Mouse (Mus musculus) limb, embryonic 14.5 days (tissue): Measurements from ENCODE around the gene Slc1a2. TPM values are rescaled to one million over a fixed set of nuclear protein-coding genes. Genes with fewer than 3 reads are reported as not detected.

ENCODE experiments used
- ATAC-seq: fragments of 200-750 bp; cut with Nextera tagmentation; 2 replicates; pipeline ENCODE4 v1.8.0; 2017; ENCODE audit warnings: low read depth, moderate number of reproducible peaks, moderate TSS enrichment; ENCODE audit not compliant: low FRiP score
- DNase-seq: peaks from one replicate; pipeline ENCODE4 v3.0.0-alpha.2; 2015; ENCODE audit warnings: low spot score
- H3K27ac ChIP-seq: fragments of 300-500 bp; sonication (generic); replicated peaks from 2 replicates; pipeline ENCODE4 v1.5.1; 2014; ENCODE audit warnings: low read depth, mild to moderate bottlenecking, low read length, moderate library complexity, mixed read lengths
- H3K27me3 ChIP-seq: fragments of 300-500 bp; sonication (generic); 2 replicates; pipeline ENCODE4 v1.6.1; 2014; ENCODE audit warnings: low read length, mixed read lengths; ENCODE audit not compliant: control insufficient read depth, insufficient read depth
- H3K36me3 ChIP-seq: fragments of 300-500 bp; sonication (generic); 2 replicates; pipeline ENCODE4 v1.6.1; 2014; ENCODE audit warnings: mild to moderate bottlenecking, low read length, moderate library complexity, mixed read lengths; ENCODE audit not compliant: control insufficient read depth, insufficient read depth
- H3K4me1 ChIP-seq: fragments of 300-500 bp; sonication (generic); 2 replicates; pipeline ENCODE4 v1.6.1; 2014; ENCODE audit warnings: antibody characterized with exemption, low read length, mixed read lengths; ENCODE audit not compliant: control insufficient read depth, insufficient read depth
- H3K4me2 ChIP-seq: fragments of 300-500 bp; sonication (generic); replicated peaks from 2 replicates; pipeline ENCODE4 v1.6.1; 2014; ENCODE audit warnings: low read depth, mild to moderate bottlenecking, low read length, moderate library complexity; ENCODE audit not compliant: severe bottlenecking
- H3K4me3 ChIP-seq: fragments of 300-500 bp; sonication (generic); replicated peaks from 2 replicates; pipeline ENCODE4 v1.5.1; 2014; ENCODE audit warnings: low read length
- H3K9ac ChIP-seq: fragments of 300-500 bp; sonication (generic); 2 replicates; pipeline ENCODE4 v1.6.1; 2014; ENCODE audit warnings: mild to moderate bottlenecking, low read depth, low read length, moderate library complexity; ENCODE audit not compliant: severe bottlenecking
- H3K9me3 ChIP-seq: fragments of 300-500 bp; sonication (generic); 2 replicates; pipeline ENCODE4 v1.6.1; 2016; ENCODE audit warnings: low read length; ENCODE audit not compliant: control insufficient read depth
- POLR2A ChIP-seq: fragments of 200-500 bp; IDR thresholded peaks from 2 replicates; pipeline ENCODE4 v1.8.0; 2012; ENCODE audit warnings: inconsistent platforms, mild to moderate bottlenecking, moderate library complexity, borderline replicate concordance; ENCODE audit not compliant: insufficient read depth, insufficient read length; ENCODE audit errors: extremely low read depth
- WGBS: fragments of 180-500 bp; shearing (Covaris S2); extraction: QIAGEN DNeasy Blood & Tissue Kit; methylation state at CpG from one replicate; pipeline ENCODE4 v1.1.7; 2014; 5-methylcytosine and 5-hydroxymethylcytosine counted together
- polyA plus RNA-seq, 2 experiments: library from polyadenylated mRNA; depleted of rRNA in 1 of 2; stranded (reverse) in 1 of 2; unstranded in 1 of 2; fragments of >200 nt; fragmentation: Nextera tagmentation in 1 of 2; extraction: Ambion mirVana in 1 of 2; gene quantifications; 2 replicates each; pipeline versions ENCODE4 v1.2.1 to v1.2.3; 2012 to 2014

The Slc1a2 gene
- polyA plus RNA-seq, 2 experiments = 0.89 to 1.6 TPM

- WGBS = 94% methylated on average over 2 of the region's 2 CpGs
Observed at GRCm38 (mm10) chr2:102700695-102701094, 42.2 kb downstream of the Slc1a2 start.

GRCm38 (mm10) chr2:102701382-102701781, 42.9 kb downstream of the Slc1a2 start:
- Histone ChIP-seq H3K27ac (no peak overlapping the region), H3K4me3 (no peak overlapping the region), H3K4me2 (no peak overlapping the region), H3K27me3 (no peaks in the 10 kb centered on the region; the same call in 1 of the 2 replicates), H3K9ac (no peak overlapping the region), H3K9me3 (no peaks in the 10 kb centered on the region), H3K36me3 (no peaks in the 10 kb centered on the region), H3K4me1 (no peaks in the 10 kb centered on the region)
- no peak for TF ChIP-seq POLR2A
- DNase-seq (no peak), ATAC-seq (no peak)
- 93% methylated on average over 3 of the region's 3 CpGs for WGBS

More at GRCm38 (mm10) chr2:102700695-102701094, 42.2 kb downstream of the Slc1a2 start:
- H3K4me3 ChIP-seq = no peak overlapping the region
- no peaks in the 10 kb centered on the region for H3K4me1 ChIP-seq
- no peak for TF ChIP-seq POLR2A
- no peaks in the 10 kb centered on the region for H3K36me3 ChIP-seq
- no peaks in the 10 kb centered on the region; the same call in 1 of the 2 replicates for H3K27me3 ChIP-seq
- H3K4me2 ChIP-seq = no peak overlapping the region
- no peaks in the 10 kb centered on the region for H3K9me3 ChIP-seq
- H3K27ac ChIP-seq = no peak overlapping the region
- ATAC-seq (no peak), DNase-seq (no peak)
- H3K9ac ChIP-seq = no peak overlapping the region

- H3K4me2 ChIP-seq = no peak overlapping the region
Observed at GRCm38 (mm10) chr2:102703556-102703955, 45.1 kb downstream of the Slc1a2 start.

GRCm38 (mm10) chr2:102704781-102705180, 46.3 kb downstream of the Slc1a2 start:
- no peaks in the 10 kb centered on the region; the same call in 1 of the 2 replicates for H3K27me3 ChIP-seq
- no peaks in the 10 kb centered on the region for H3K9me3 ChIP-seq
- DNase-seq (no peak), ATAC-seq (no peak)
- no peak overlapping the region for H3K27ac ChIP-seq
- no peaks in the 10 kb centered on the region for H3K4me1 ChIP-seq
- TF ChIP-seq POLR2A = no peak
- H3K9ac ChIP-seq = no peak overlapping the region
- H3K4me2 ChIP-seq = no peak overlapping the region
- 56% methylated on average over 1 of the region's 1 CpGs for WGBS
- H3K4me3 ChIP-seq = no peak overlapping the region
- no peaks in the 10 kb centered on the region for H3K36me3 ChIP-seq

More at GRCm38 (mm10) chr2:102703556-102703955, 45.1 kb downstream of the Slc1a2 start:
- Histone ChIP-seq H3K4me1 (no peaks in the 10 kb centered on the region), H3K36me3 (no peaks in the 10 kb centered on the region), H3K9me3 (no peaks in the 10 kb centered on the region), H3K9ac (no peak overlapping the region), H3K4me3 (no peak overlapping the region), H3K27ac (no peak overlapping the region), H3K27me3 (no peaks in the 10 kb centered on the region; the same call in 1 of the 2 replicates)
- DNase-seq (no peak), ATAC-seq (no peak)
- TF ChIP-seq POLR2A = no peak
- WGBS = 54% methylated on average over 3 of the region's 3 CpGs

- Histone ChIP-seq H3K9ac (no peak overlapping the region), H3K4me1 (peaks cover 3% of the 10 kb centered on the region; the same call in 1 of the 2 replicates), H3K27me3 (0 out of 2 replicates have a peak, but pooled peaks cover 6% of the 10 kb centered on the region), H3K4me3 (no peak overlapping the region), H3K27ac (no peak overlapping the region), H3K4me2 (no peak overlapping the region), H3K9me3 (no peaks in the 10 kb centered on the region), H3K36me3 (no peaks in the 10 kb centered on the region)
- 74% methylated on average over 5 of the region's 5 CpGs for WGBS
- ATAC-seq (no peak), DNase-seq (no peak)
- no peak for TF ChIP-seq POLR2A
Observed at GRCm38 (mm10) chr2:102711511-102711910, 53.1 kb downstream of the Slc1a2 start.
